In genomic region chrX:38400616-38401015, GRCm38 (mm10) we compare ENCODE assay signal across 24 mouse cellular contexts.
"Had no signal": no experiment of that assay in that cellular context is flagged by ENCODE, and none has a peak within 500 bp of the region (broad histone marks: within the 10 kb centered on the region; RNA-seq: fewer than 3 reads in every experiment).

No protein-coding gene starts in this region.

- ATAC-seq: forebrain, embryonic 15.5 days; forebrain, postnatal 0 days; hindbrain, postnatal 0 days; intestine, embryonic 16.5 days had no signal

- H3K27me3 ChIP-seq: forebrain, embryonic 15.5 days; heart, embryonic 13.5 days; heart, embryonic 15.5 days; hindbrain, embryonic 13.5 days; hindbrain, embryonic 15.5 days; limb, embryonic 13.5 days; limb, embryonic 15.5 days; liver, embryonic 13.5 days; liver, embryonic 15.5 days had no signal

- H3K4me3 ChIP-seq: forebrain, embryonic 15.5 days; heart, adult 2 months; heart, embryonic 13.5 days; heart, embryonic 15.5 days; hindbrain, embryonic 13.5 days; hindbrain, embryonic 15.5 days; limb, embryonic 13.5 days; limb, embryonic 15.5 days; liver, embryonic 13.5 days; liver, embryonic 15.5 days had no signal

- H3K27ac ChIP-seq: forebrain, embryonic 15.5 days; heart, adult 2 months; heart, embryonic 13.5 days; heart, embryonic 15.5 days; hindbrain, embryonic 13.5 days; hindbrain, embryonic 15.5 days; hindbrain, postnatal 0 days; kidney, postnatal 0 days; limb, embryonic 13.5 days; limb, embryonic 15.5 days; liver, embryonic 13.5 days; liver, embryonic 15.5 days had no signal

- H3K9me3 ChIP-seq: forebrain, embryonic 15.5 days; heart, embryonic 13.5 days; heart, embryonic 15.5 days; hindbrain, embryonic 13.5 days; hindbrain, embryonic 15.5 days; limb, embryonic 13.5 days; limb, embryonic 15.5 days; liver, embryonic 13.5 days; liver, embryonic 15.5 days had no signal

- H3K4me2 ChIP-seq: forebrain, embryonic 15.5 days; heart, embryonic 11.5 days; heart, embryonic 13.5 days; heart, embryonic 15.5 days; hindbrain, embryonic 13.5 days; hindbrain, embryonic 15.5 days; limb, embryonic 13.5 days; limb, embryonic 15.5 days; liver, embryonic 13.5 days; liver, embryonic 15.5 days had no signal

- DNase-seq: forebrain, postnatal 0 days; gastrocnemius, postnatal 14 days; gastrocnemius, postnatal 36 days; heart, adult 11 months; heart, adult 2 months; heart, postnatal 14 days; heart, postnatal 36 days; layer of hippocampus, adult 9-11 months; layer of hippocampus, postnatal 36 days; left cerebral cortex, postnatal 4 days; liver, embryonic 13.5 days; lung, adult 18-20 months had no signal

- H3K36me3 ChIP-seq: forebrain, embryonic 15.5 days; heart, embryonic 15.5 days; hindbrain, embryonic 13.5 days; hindbrain, embryonic 15.5 days; limb, embryonic 13.5 days; limb, embryonic 15.5 days; liver, embryonic 13.5 days; liver, embryonic 15.5 days had no signal

- H3K9ac ChIP-seq: forebrain, embryonic 15.5 days; forebrain, postnatal 0 days; heart, embryonic 13.5 days; heart, embryonic 15.5 days; hindbrain, embryonic 13.5 days; hindbrain, embryonic 15.5 days; limb, embryonic 13.5 days; limb, embryonic 15.5 days; liver, embryonic 13.5 days; liver, embryonic 15.5 days had no signal

- H3K4me1 ChIP-seq: heart, embryonic 13.5 days; heart, embryonic 15.5 days; hindbrain, embryonic 13.5 days; hindbrain, embryonic 15.5 days; limb, embryonic 13.5 days; limb, embryonic 15.5 days; liver, embryonic 13.5 days; liver, embryonic 15.5 days had no signal
